Mouse (Mus musculus) layer of hippocampus, adult 8-10 months (tissue): ENCODE results near the gene Upk2. TPM values are rescaled to one million over a fixed set of nuclear protein-coding genes. Genes with fewer than 3 reads are reported as not detected.

ENCODE experiments used
- DNase-seq, 2 experiments: peaks; one replicate each; pipeline ENCODE4 v3.0.0; 2022; ENCODE audit warnings: low spot score in 2 of 2
- total RNA-seq, 4 experiments: library from RNA; stranded (reverse); gene quantifications; 2 replicates each; pipeline ENCODE4 v1.2.4; 2022

Gene Upk2
- total RNA-seq: not detected

DNA sequence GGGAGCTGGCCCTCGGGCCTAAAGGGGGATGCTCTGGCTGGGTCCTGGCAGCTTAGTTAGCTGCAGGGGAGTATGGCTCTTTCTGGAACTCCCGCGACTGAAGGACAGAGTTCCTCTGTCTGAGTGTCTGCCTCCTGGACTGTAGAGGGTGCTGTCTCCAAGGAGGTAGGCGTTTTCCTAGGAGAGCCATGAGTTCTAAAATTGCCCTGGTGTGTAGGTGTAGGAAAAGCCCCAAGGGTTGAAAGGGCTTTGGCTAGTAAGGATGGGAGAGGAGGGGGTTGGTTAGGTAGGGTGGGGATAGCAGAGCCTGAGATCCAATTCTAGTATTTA is at the start of gene Upk2:
Gene Upk2 (minus strand): TSS at position 86 of the 330 bp plus-strand sequence.
- no peak for DNase-seq

DNA sequence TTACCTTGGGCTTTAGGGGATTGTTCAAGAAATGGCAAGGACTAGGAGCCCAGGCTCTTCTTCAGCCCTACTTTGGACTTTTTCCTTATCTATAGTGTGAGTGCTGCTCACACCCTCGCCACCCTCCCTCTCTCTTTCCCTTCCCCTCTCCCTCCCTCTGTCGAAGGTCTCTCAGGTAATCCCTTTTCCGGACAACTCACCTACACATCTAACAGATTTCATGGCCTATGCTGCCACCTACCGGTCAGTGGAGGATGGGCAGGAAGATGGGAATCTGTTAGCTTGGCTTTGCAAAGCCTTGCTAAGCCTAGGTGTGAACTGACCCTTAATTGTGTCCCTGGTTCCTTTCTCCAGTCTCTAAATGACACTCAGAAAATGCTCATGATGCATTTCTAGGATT is 47.2 kb upstream of the Upk2 start:
- peak in 1 of 2 experiments; percentile 80 for DNase-seq

DNA sequence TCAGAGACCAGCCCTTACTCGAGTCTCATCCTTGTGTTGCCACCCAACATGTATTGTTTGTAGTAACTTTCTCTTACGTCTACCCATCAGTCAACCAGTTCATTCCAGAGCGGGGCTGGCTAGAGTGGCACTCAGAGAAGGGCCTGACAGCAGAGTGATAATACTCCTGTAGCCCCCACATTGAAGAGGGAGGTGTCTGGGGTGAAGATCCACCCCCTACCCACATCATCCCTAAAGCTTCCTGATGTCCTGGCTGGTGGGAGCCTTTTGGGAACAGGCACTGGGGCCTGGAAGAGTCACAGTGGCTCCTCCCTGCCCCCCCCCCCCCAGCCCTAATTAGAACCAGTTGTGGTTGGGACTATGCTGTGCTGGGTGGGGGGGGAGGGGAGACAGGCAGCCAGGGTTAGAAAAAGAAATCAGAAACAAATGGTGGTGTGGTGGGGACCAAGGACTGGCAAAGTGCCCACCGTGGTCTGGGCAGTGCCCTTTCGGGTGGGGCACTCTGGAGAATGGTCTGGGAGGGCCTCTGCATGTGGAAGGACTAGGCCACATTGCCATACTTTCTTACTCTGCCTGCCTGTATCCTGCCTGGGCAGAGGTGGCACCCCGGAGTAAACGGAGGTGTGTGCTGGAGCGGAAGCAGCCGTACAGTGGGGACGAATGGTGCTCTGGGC is 46.6 kb upstream of the Upk2 start:
- DNase-seq: no peak

GRCm38 (mm10) chr9:44500638-44501175 is 45.9 kb upstream of the Upk2 start:
- DNase-seq: no peak

- DNase-seq: no peak
Measured at GRCm38 (mm10) chr9:44500163-44500533, 45.4 kb upstream of the Upk2 start.

DNA sequence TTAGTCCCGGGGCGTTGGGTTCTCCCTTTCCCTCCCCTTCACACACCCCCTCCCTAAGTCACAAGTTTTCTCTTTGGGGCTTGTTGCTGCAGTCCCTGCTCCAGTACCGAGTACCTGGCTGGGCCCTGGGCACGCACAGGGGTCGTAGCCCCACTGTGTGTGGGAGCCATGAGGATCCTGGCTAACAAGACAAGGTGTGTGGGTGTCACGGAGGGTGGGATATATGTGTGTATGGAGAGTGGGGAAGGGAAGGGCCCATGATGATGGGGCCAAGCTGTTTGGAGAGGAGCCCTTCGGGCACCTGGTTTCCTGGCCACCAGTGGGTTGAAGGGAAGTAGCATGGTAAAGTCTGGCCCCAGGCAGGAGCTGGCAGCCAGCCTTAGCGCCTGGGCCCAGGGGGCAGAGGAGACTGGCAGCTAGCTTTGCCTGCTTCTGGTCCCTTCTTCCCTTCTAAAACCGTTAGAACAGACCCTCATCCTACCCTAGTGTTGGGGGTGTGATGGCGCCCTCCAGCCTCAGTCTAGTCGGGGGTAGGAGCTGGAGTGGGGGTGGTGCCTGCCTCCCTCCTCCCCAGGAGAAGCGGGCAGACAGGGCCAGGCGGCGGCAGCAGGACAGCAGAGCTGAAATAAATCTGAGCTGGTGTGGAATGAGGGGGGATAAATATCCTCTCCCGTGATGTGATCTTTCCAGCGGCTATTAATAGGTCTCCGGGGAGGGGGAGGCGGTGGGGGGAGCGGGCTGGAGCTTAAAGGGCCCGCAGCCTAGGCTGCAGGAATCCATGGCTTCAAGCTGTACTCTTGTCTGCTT is 44.8 kb upstream of the Upk2 start:
- no peak for DNase-seq

DNA sequence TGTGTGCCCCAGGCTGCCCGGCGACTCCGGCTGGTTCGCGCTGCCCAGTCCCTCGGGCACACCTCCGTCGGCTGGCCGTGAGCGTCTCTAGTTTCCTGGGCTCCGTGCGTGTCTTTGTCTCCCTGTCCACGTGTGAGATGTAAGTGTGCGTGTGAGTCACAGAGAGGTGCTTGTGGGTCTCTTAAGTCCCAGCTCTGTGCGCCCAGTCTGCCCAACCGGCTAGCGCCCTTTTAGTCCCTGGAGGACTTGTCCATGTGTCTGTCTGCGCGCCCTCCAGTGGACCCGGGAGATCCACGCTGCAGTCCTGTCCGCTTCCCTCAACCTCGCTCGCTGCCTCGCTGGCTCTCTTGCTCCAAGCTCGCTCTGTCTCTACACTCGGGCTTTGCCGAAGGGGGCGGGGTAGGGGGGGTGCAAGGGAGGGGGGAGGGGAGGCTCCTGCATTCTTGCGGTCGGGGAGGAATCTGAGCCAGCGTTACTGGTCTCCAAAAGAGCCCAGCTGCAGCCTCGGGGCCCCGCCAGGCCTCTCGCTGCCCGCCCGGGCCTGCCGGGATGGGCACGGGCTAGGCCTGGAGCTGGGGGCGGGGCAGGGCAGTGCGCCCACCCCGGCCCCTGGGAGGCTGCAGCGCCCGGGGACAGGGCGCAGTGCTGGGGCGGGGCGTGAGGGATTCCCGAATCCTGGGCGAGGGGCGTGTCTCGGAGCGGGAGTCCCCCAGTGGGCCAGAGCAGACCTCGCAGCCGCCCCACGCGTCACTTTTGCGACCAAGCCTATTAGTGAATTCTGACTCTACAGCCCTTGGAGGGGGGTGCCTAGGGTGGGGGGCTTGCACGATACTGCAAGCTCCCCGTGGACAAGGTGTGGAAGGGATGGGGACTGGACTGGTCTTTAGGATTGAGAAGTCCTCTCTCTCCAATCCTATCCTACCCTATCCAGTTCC is 43.9 kb upstream of the Upk2 start:
- peak in 1 of 2 experiments; percentile 55 for DNase-seq

GRCm38 (mm10) chr9:44497624-44498377 is 43.0 kb upstream of the Upk2 start:
- DNase-seq: no peak

DNA sequence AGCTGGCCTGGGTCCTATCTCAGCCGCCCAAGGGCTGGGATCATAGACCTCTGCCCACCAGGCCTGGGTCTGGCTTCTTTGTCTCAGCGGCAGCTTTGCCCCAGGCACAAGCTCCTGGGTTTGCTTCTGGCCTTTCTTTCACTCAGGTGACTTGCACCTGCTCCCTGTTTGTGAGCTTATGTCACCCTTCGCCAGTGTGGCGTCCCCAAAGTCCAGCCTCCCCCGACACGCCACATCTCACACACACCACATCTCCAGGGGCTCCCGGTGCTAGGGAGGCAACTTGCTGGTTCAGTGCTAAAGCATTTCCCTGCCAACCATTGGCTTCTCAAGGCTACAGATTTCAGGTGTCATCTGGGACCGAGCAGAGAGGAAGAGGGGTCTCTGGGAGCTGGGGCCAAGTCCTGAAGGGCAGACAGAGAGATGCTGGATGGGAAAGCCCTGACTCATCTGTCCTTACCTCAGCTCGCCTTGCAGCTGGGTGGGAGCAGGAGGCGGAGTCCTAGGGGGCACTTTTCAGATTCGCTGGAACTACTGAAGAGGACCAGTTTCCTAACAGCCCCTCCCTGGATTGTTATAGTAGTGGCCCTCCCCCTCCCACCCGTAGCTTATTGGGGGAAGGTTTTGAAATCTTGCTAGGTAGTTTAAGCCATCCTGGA is 42.2 kb upstream of the Upk2 start:
- DNase-seq: no peak

DNA sequence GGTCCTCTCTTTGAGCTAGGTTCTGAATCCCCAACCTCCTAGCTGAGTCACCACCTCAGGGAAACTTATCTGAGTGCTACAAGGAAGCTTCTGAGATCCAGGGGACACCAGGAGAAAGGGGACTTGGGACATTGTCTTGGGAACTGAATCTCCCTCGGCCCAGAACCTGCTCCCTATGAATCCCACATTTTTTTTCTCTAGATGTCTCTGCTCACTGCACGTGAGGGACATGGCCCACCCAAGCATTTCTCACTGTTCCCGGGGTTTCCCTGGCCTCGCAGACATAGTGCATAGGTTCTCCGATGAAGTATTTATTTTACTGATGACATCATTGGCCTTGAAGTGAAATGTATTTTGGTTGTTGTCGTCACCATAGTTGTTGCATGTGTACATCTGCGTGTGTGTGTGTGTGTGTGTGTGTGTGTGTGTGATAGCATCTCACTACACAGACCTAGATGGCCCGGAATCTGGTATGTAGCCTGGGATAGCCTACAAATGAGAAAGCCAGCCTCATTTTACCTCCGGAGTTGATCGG is 41.1 kb upstream of the Upk2 start:
- no peak for DNase-seq

DNA sequence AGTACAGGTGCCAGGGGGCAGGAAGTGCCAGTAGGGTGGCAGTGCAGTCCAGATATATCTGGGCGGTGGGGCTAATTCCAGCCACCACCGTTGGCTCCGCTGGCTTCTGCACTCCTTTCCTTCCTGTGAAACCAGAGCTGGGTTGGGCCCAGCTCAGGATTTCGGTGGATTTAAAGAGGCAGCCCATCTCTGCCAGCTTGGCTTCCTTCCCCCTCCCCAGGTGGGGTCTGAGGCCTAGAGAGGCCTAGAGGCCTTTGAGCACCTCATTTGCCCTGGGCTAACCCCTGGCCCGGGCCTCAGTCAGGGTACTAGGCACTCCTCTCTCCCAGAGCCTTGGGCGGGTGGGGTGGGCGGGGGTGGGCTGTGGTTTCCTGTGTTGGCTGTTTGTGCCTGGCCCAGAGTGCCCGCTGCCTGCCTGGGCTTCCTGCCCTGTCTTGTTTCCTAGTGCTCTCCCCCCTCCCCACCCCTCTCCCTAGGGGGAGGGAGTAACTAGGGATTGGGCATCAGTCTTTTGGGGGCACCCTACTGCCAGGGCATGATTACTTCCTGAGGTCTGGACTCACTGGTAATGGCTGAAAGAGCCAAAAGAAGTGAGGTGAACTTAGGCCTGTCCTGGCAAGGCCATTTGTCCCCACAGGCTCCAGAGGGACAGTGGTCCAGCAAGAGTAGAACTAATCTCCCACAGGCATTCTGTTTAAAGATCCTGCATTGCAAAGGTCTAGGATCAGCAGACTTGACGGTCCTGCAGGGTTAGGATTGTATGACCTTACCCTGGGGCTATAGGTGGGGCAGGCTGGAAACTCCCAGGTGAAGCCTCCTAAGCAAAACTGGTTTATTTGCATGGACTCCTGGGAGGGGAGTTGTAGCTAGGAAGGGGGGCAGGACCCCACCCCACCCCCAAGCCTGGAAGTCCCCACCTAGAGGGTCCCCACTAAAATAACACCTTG is 40.4 kb upstream of the Upk2 start:
- DNase-seq: no peak

- no peak for DNase-seq
Measured at GRCm38 (mm10) chr9:44494261-44494862, 39.6 kb upstream of the Upk2 start.

DNA sequence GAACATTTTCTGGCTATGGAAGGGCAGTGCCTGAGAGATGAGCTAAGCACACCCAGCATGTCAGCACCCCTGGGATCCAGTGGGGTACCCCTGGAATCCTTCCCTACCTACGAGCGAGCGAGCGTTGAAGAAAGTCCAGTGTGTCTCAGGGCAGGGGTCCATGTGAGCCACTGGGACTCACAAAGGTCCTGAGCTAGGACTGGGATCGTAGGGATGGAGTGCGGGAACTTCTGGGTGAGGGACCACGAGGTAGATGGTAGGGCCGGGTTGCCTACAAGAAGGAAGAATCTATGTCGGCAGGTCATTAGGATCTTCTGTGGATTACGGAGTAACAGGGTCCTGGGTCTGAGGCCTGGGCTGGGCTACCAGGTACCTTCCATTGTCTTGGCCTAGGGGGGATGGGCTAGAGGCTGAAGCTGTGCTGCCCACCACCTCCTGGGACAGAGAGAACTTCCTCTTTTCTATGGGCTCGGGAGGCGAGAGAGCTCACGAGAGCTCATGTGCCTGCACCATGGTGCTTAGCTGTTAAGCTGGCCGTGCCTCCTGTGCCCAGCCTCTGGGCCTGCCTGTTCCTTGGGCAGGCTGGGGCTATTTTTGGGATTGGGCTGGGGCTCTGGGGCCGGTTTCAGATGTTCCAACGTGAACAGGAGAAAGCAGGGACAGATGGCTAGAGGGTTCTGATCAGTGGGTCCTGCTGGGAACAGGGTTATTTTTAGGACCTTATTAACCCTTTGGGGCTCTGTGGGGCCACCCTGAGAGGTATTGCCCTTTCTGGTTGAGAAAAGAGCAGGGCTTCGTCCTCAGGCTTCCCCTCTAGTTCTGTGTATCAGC is 38.1 kb upstream of the Upk2 start:
- no peak for DNase-seq

- no peak for DNase-seq
Measured at GRCm38 (mm10) chr9:44491351-44491750, 36.6 kb upstream of the Upk2 start.

- no peak for DNase-seq
Measured at GRCm38 (mm10) chr9:44490086-44490967, 35.6 kb upstream of the Upk2 start.

DNA sequence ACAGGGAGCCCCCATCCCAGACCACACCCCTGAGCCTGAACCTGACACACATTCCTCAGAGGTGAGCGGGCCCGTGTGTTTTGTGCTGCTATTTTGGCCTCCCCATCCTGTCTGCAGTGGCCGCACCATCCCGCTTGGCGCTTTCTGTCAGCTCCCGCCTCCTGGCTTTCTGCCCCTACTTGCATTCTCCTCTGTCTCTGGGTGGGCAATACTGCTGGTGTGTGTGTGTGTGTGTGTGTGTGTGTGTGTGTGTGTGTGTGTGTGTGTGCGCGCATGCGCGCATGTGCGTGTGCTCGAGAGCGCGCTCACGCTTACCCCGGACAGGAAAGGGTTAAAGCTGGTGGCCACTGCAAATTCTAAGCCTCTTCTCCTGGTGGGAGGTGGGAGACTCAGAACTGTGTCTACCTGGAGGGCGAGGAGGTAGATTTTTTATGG is 34.9 kb upstream of the Upk2 start:
- no peak for DNase-seq
